Mouse (Mus musculus): Measurements from ENCODE around the gene Nudcd3.

DNA sequence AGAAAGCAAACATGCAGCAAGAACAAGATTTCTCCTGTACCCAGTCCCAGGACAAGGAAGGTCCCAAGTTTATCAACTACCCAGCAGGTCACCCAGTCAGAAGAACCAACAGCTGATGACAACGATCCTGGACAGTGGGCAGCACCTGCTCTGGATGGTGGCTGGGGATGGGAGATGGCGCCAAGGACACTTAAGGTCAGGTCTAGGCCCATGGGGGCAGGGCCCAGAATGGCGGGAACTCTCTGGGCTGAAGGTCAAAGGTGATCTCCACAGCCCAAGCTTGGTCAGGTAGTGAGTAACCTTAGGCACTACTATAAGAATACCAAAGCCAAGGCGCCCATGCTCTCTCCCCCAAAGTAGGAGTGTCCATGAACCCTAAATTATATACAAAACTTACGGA, 138.3 kb downstream of the Nudcd3 start:
- TF ChIP-seq GATA1 (IDR thresholded peaks at IDR 0.05; ENCODE audit: borderline replicate concordance, low read length), result no peak
- TF ChIP-seq FLI1 (IDR thresholded peaks at IDR 0.05; ENCODE audit: low read length), result no peak

Data from megakaryocyte, embryonic 14.5 days (primary cell).